Mouse (Mus musculus): ENCODE measurements around the gene Mia2.
A peak's percentile ranks its signal among the peaks of the same experiment; 100 is the strongest.
"Not testable (repeated sequence)": the region's sequence is repeated elsewhere in the genome, so short reads cannot be mapped to it uniquely, and the experiment has no call there.

Mia2 gene

DNA sequence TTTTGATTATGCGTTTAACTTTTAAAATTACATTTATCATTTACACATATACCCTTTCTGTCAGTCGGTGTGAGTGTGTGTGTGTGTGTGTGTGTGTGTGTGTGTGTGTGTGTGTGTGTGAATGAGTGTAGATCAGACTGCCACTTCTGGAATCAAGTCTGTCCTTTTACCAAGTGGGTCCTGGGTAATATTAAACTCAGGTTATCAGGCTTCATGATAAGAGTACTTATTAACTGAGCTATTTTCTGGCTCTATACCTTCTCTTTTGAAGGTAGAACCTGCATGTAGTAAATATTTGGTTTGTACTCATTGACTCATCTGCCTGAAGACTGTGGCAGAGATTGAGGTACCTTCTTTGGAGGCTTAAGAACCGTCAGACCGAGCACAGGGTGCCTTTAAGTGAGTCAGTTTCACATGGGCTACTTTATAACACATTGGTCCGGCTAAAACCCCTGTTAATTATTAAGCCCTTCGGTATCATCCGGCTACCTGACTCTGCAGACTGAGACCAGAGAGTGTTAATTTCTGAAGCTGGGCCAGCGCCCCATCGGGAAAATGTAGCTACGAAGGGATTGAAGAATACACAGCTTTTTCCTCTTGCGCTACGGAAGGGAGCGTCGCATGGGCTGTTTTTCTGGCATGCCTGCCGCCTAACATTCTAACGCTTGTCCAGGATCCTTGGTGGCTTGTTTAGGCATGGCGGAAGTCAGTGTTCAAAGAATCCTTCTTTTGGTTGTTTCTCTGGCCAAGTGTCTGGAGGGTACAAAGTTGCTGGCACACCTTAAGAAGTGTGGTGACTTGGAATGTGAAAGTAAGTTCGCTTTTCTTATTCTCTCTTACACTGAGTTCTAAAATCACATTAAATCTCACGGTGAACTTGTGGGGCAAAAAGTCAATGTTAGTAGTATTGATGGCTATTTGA is at the start of gene Mia2:
Gene Mia2, plus strand, starts transcription at position 696 of the 922 bp plus-strand sequence.
- no peak for DNase-seq

DNA sequence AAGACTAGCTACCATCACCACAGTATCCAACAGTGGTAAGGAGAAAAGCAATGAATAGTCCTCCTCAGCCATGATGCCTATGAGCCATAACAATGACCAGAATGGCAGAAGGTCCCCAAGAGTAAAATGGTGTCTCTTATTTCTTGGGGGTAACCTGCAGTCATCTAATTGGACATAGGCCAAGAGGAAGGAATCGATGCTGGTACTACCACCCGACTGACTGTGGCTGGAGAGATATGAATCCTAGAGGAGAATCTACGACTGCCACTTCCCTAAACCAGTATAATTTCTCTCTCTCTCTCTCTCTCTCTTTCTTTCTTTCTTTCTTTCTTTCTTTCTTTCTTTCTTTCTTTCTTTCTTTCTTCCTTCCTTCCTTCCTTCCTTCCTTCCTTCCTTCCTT is 43.1 kb upstream of the Mia2 start:
- DNase-seq, result no peak

DNA sequence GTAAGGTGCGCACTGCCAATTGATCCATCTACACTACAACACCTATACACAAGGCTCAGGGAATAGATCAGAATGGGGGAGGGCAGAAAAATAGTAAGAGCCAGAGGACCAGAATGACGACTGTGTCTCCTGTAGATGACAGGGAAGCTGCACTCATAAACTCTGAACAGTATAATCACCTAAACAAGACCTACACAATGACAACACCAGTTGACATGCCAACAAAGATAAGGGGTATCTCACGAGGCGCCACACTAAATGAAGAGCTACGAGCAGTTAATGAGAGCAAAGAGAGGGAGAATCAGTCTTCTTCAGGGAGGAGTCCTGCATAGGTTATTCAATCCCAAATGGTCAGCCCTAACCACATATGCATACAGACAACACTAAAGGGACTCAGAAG is 42.4 kb upstream of the Mia2 start:
- no peak for DNase-seq

DNA sequence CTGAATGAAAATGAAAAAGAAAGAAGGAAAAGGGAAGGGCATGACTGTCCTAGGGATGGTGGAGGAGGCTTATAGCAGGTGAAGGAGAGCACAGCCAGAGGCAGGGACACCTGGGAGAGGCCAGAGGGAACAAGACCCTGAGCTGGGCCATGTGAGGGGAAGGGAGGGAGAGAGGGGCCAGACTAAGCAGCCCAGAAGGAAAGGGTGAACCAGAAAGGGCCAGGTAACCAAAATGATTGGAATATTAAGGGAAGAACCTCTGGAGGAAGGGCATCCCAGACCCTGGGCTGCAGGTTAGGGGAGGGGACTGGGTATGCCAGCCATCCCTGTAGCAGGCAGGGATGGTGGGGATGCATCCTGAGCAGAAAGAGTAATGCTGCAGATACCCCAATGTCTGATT is 41.6 kb upstream of the Mia2 start:
- DNase-seq, result no peak

DNA sequence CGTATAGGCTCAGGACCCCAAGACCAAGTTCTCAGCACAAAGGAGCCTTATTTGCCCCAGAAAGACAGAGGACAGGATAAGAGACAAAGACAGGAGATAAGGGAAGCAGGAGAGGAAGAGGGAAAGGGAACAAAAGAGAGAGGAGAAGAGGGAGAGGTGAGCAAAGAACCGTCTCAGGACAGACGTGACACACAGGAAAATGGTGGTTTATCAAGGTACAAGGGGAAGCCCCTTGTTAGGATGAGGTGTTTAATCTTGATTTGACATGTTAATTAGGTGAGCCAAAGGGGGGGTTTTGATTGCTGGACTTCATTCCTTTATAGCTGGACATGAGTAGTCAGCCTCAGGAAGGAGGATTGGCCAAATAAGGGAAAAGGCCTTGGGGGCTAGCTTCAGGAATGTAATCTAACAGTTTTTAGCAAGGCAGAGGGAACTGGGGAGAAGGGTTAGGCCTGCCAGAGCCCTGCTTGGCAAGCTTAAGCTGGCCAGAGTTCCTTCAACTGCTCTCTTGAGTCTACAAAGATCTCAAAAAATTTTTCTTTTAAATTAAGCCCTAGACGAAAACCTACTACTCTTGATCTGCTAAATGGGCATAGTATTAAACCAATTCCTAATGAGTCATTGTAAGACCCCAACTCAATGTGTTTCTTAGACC is 40.3 kb upstream of the Mia2 start:
- no peak for DNase-seq

DNA sequence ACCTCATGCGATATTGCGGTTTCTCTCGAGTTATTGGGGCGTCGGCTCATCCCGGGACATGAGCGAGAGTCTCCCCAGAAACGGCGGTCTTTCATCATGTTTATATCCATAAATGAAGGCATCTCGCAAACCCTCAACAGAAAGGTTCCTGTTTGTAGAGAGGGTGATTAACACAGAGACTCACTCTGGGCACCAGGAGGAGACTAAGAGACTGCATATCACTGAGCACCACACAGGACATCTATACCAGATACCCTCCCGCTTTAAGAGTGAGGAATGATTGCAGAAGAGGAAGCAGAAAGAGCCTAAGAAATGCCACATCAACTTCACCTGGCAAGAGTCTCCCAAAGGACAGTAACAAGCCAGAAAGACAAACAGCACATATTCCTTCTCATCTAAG is 39.4 kb upstream of the Mia2 start:
- DNase-seq, result no peak

DNA sequence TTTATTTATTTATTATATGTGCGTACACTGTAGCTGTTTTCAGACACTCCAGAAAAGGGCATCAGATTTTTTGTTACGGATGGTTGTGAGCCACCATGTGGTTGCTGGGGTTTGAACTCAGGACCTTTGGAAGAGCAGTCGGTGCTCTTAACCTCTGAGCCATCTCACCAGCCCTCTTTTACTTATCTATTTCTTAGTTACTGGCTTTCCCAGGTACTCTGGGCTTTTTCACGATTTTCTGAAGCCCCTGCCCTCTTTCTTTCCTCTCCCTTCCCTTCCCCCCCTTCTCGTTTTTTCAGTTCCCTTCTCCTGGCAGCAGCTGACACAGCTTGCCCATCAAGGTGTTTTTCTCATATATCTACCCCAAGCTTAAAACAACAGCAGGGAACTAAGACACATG is 37.4 kb upstream of the Mia2 start:
- DNase-seq, result not testable (repeated sequence)

DNA sequence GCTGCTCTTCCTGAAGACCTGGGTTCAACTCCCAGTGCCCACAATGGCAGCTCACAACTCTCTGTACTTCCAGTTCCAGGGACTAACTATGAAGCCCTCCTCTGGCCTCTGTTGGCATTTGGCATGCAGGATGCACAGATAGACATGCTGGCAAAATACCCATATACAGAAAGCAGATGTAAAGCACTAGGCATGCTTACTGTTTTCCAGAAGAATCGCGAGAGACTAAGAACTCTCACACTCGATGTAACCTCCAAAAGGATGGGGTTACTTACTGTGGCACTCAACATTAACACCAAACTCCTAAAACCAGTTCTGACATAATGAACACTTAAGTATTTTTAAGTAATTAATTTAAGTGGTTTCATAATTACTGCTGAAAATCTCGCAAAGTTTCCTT is 35.3 kb upstream of the Mia2 start:
- no peak for DNase-seq

DNA sequence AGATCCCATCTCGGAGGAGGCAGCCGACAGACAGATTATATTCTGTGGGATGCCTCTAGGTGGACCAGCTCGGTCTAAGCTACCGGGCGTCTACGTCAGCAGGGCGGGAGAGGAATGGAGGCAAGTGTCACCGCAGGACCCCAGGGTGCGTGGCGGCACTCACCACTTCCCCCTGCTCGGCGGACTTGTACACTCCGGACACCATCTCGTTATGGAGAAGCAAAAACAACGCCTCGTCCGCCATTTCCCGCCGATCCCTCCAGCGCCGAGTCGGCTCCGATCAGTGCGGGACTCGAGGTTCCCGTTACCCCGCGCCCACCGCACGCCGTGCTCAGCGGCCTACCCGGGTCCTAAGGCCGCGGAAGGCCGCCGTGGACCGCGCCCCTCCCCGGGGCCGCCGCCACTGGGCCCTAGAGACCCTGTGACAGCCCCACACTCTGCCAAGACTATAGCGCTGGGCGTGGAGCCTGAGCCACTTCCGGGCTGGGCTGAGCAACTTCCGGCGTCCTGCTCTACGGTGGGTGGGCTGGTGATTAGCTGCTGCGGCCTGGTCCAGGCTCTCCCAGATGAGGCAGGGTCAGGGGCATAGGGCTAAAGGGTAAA is 34.5 kb upstream of the Mia2 start, which contains the start of gene Trappc6b:
Gene Trappc6b, minus strand, starts transcription at position 480 of the 603 bp plus-strand sequence.
- peak; percentile 92 for DNase-seq

DNA sequence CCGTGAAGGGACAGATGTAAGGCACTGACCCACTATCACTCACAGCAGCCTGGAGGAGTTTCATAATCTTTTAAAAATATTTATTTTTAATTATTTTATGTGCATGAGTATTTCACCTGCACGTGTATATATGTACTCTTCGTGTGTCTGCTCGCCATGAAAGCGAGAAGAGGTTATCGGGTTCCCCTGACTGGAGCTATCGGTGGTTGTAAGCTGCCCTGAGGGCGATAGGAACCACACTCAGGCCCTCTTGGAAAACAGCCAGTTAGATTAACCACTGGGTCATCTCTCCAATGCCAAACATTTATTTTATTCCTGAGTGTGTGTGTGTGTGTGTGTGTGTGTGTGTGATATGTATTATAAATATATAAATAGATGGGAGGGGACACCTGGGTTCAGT is 30.8 kb upstream of the Mia2 start:
- no peak for DNase-seq

DNA sequence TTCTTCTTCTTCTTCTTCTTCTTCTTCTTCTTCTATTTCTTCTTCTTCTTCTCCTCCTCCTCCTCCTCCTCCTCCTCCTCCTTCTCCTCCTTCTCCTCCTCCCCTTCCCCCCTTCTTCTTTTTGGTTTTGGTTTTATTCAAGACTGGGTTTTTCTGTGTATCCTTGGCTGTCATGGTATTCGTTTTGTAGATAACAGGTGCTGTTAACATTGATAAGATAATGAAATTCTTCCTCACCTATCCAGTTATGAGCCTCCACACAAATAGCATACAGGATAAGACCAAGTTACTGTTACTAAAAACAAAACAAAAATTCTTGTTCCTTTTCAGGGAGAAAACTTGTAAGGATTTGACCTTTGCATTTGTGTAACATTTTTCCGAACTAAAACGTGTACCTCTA is 29.8 kb upstream of the Mia2 start:
- DNase-seq, result no peak

DNA sequence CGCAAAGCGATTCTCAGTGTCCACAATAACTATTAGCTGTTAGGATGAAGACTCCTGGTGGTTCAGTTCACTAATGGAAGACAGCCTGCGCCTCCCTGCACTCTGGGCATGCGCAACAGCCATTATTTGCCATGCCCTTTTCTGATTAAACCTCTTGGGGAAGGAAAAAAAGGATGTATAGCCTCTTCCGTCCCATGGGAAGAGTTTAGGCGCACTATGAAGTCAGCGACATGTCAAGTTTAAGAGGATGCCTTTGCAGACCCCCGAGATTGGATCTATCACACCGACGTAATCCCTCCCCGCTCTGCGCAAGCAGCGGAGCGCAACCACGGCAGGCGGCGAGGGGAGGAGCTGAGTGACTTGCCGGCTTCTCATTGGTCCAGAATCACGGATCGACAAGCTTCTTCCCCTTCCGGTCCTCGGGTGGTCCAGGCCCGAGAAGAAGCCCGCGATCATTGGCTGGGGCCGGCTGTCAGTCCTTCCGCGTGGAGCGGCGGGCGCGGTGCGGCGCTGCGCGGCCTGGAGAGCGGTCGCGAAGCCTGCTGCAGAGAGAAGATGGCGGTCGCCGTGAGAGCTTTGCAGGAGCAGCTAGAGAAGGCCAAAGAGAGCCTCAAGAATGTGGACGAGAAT is 29.0 kb upstream of the Mia2 start, which contains the start of gene Pnn:
Gene Pnn, plus strand, starts transcription at position 437 of the 630 bp plus-strand sequence.
- peak; percentile 99 for DNase-seq

DNA sequence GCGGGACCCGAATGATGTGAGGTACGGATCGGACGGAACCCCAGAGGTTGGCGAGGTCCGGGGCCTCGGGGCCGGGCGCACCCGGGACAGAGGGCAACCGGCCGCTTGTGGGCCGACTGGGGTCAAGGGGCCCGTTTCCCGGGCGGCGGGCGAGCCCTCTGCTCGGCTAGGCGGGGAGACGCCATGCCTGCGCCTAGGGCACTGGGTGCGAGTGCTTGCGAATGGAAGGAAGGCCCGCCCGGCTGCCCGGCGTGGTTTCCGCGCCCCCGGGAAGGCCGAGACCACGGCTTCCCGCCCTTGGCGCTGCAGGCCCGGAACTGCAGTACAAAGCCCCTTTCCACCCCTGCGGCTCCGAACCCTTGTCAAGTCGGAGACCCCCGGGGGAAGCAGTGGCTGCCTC is 28.5 kb upstream of the Mia2 start:
- DNase-seq, result no peak

DNA sequence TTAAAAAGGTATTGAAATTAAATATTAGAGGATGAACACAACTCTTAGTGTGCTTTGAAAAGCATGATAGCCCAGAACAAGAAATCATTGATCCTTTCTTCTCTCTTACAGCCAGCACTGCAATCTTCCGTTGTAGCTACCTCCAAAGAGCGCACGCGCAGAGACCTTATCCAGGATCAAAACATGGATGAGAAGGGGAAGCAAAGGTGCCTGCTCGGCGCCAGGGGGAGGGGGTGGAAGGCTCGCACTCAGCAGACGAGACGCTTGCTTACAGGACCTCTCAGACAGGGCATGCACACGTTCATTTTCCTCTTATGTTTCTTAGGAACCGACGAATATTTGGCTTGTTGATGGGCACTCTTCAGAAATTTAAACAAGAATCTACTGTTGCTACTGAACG is 26.8 kb upstream of the Mia2 start:
- DNase-seq, result no peak

DNA sequence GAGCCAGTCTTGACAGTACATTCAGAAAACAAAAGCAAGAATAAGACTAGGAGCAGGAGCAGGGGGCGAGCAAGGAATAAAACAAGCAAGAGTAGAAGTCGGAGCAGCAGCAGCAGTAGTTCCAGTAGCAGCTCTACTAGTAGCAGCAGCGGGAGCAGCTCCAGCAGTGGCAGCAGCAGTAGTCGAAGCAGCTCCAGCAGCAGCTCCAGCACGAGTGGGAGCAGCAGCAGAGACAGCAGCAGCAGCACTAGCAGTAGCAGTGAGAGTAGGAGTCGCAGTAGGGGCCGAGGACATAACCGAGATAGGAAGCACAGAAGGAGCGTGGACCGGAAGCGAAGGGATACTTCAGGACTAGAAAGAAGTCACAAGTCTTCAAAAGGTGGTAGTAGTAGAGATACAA is 23.3 kb upstream of the Mia2 start:
- no peak for DNase-seq

DNA sequence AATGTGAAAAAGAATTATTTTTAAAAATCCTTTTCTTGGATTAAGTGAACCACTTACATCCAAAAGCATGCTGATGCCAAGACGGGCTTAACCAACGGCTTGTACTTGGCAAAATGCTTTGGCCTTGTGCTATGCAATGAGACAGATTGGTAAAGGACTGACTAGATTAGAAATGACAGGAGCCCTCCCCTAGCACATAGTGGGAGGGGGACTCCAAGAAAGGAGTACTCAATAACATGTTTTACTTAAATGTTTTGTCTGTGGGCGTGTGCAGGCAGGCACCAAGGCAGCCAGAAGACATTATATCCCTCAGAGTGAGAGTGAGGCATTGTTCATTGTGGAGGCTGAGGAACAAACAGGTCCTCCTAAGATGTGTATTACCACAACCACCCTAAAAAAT is 21.5 kb upstream of the Mia2 start:
- DNase-seq, result no peak

DNA sequence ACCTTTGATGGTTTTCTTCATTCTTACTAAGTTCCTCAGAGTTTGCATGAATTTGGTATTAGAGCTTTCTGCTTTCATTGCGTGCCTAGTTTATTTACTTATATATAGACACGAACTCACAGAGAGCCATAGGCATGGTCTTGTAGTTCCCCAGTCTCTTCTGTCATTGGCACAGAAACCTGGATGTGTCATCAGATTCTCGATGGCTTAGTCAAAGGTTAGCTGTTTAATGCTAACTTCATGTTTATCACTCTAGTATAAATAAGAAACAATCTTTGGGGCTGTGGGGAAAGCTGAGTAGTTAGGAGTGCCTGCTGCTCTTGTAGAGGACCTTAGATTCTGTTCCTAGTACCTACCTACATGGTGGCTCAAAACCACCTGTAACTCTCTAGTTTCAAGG is 18.6 kb upstream of the Mia2 start:
- DNase-seq, result no peak

DNA sequence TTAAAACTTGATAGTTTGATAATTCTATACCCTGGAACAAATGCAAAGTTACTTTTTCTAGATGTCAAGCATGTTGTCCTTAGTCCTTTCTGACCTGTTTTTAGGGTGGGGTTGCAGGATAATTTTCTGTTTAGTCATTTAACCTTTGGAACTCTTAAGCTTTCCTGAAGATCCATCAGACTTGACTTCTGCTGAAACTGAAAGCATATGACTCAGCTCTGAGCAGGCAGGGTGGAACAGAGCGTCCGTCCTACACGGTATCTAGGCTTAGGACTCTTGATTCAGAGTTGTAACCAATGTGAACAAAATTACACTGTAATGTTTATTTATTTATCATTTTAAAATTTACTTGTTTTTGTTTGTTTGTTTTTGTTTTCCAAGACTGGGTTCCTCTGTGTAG is 17.7 kb upstream of the Mia2 start:
- DNase-seq, result no peak

DNA sequence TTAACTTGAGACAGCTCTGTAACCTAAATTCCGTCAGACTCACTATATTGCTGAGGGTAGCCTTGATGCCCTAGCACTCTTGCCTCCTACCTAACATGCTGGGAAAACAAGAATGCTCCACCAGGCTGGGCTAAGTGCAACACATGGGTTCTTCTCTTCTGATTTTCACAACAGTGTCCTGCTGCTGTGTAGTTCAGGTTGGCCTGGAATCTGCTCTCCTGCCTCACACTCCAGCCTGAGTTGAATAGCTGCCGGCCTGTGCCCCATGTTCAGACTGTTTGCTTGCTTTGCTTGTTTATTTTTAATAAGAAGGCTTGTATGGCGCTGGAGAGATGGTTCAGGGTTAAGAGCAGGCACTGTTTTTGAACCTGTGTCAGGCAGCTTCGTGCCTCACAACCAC is 15.1 kb upstream of the Mia2 start:
- DNase-seq, result no peak

DNA sequence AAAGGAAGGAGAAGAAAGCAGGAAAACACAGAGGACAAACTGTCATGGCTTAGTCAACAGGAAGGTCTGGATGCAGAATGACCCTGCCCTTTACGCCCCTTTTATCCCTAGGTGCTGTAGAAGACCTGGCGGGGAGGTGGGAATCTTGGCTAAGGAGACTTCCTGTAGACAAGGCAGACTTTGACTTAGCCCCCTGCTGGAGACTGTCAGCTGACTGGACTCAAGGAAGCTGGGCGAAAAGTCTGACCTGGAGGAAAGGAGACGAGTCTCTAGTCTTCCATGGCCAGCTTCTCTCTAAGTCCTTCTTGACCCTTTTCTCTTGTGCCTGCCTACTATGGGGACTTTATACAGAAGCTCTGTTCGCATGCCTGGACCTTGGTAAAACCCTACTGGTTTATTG is 11.2 kb upstream of the Mia2 start:
- DNase-seq, result no peak

DNA sequence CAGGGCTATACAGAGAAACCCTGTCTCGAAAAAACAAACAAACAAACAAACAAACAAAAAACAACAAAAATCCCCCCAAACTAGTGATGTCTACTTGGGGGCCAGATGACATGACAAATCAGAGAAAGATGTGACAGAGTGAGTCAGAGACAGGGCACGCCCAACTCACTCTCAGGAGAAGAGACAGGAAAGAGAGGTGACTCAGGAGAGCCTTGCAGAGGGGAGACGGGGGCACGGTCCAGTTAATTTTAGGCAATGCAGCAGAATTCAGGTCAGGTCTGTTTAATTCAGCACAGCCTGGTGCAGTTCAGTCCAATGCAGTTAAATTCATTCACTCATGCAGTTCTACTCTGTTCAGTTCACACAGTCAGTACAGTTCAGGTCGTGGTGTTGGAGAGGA is 9.4 kb upstream of the Mia2 start:
- no peak for DNase-seq

DNA sequence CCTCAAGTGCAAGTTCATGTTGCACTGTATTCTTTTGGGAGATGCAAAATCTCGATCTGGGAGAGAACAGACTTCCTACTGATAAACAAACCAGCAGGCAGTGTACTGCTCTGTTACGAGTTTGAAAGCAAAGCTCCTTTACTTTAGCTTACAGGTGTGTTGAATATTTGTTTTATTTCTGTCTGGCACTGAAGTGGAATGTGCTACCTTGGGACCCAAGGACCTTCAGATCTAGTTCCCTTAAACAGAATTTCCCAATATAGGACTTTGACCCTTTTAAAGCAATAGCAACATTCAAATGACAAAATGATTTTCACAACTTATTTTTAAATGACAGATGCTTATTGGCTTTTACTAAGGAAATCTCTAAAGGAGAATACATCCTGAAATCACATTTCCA is 2.1 kb upstream of the Mia2 start:
- no peak for DNase-seq

DNA sequence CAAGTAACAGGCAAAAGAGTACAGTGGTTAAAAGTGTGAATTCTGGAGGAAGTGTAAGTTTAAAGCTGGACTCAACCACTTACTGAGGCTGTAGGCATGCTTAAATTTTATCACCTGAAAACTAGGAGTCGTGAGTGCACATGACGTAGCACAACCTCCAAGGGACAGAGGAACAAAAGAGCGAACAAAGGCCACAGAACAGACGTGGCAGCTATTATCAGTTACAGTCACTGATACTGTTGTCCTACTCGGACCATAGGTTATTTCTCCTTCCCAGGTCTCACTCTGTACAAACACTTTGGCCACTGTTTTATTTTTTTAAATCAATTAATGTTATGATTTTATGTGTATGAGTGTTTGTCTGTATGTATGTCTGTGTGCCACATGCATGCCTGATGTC is 9.2 kb downstream of the Mia2 start:
- no peak for DNase-seq

DNA sequence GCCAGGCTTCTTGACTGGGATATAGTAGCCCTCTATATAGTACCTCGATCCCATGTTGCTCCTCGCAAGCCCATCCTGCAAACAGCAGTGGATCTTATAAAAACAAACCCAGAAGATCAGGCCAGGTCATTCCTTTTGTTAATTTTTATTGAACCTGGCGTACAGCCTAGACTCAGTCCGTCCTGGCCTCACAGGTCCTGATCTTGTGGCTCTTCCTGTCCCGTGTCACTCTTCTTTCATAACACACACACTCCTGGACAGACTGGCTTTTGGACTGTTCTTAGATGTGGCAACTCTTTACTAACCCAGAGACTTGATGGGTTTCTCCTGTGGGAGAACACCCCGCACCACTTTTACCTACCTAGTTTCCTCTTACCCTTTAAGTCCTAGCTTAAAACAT is 10.3 kb downstream of the Mia2 start:
- DNase-seq, result no peak
